Mouse (Mus musculus): ENCODE data around the gene Prdm10. TPM values are rescaled to one million over a fixed set of nuclear protein-coding genes. Genes with fewer than 3 reads are reported as not detected.

Gene Prdm10
- polyA plus RNA-seq, 1 experiment from 2014 or later = 7.8 TPM

- H3K4me2 ChIP-seq (replicated peaks) = no peak overlapping the region; the same call in 1 of the 2 replicates
- H3K9me3 ChIP-seq = no peaks in the 10 kb centered on the region
- H3K27ac ChIP-seq = no peak overlapping the region
- H3K27me3 ChIP-seq = no peaks in the 10 kb centered on the region
- ATAC-seq (ENCODE audit: insufficient number of reproducible peaks, insufficient read depth, low FRiP score, low TSS enrichment) = no peak
- no peak overlapping the region for H3K4me3 ChIP-seq
- peaks cover 10% of the 10 kb centered on the region; the same call in 1 of the 2 replicates for H3K4me1 ChIP-seq
- 0 out of 2 replicates have a peak, but pooled peaks cover 5% of the 10 kb centered on the region for H3K36me3 ChIP-seq
- 86% methylated on average over 17 of the region's 17 CpGs for WGBS
- no peak overlapping the region for H3K9ac ChIP-seq
Observed at GRCm38 (mm10) chr9:31384786-31385499, 104.6 kb downstream of the Prdm10 start.

GRCm38 (mm10) chr9:31385500-31385869, 105.1 kb downstream of the Prdm10 start:
- Histone ChIP-seq H3K4me2 (replicated peaks) (peak overlapping the region; percentile 83), H3K9me3 (no peaks in the 10 kb centered on the region), H3K4me3 (peak overlapping the region; percentile 97), H3K27ac (no peak overlapping the region), H3K36me3 (peaks cover 6% of the 10 kb centered on the region; the same call in 1 of the 2 replicates), H3K27me3 (no peaks in the 10 kb centered on the region), H3K4me1 (peaks cover 10% of the 10 kb centered on the region; the same call in 1 of the 2 replicates), H3K9ac (peak overlapping the region; percentile 83; the same call in 1 of the 2 replicates)
- peak; percentile 36; the same call in 1 of the 2 replicates for ATAC-seq (ENCODE audit: insufficient number of reproducible peaks, insufficient read depth, low FRiP score, low TSS enrichment)
- WGBS = 25% methylated on average over 4 of the region's 4 CpGs

- peaks cover 10% of the 10 kb centered on the region for H3K36me3 ChIP-seq
- H3K4me3 ChIP-seq = peak within 1 kb of the TSS; percentile 97
- H3K4me2 ChIP-seq (replicated peaks) = peak within 1 kb of the TSS; percentile 83
- no peaks in the 10 kb centered on the region for H3K27me3 ChIP-seq
- H3K9ac ChIP-seq = peak within 1 kb of the TSS; percentile 83
- under 1% methylated on average over 45 of the region's 46 CpGs for WGBS
- H3K4me1 ChIP-seq = peaks cover 10% of the 10 kb centered on the region; the same call in 1 of the 2 replicates
- H3K9me3 ChIP-seq = no peaks in the 10 kb centered on the region
- peak; percentile 92 for ATAC-seq (ENCODE audit: insufficient number of reproducible peaks, insufficient read depth, low FRiP score, low TSS enrichment)
- peak within 1 kb of the TSS; percentile 41 for H3K27ac ChIP-seq
Observed at GRCm38 (mm10) chr9:31385947-31386354, 105.6 kb downstream of the Prdm10 start, which contains the start of gene Nfrkb. Gene Nfrkb, plus strand, starts transcription at chr9:31386192.

GRCm38 (mm10) chr9:31386368-31387180, 106.2 kb downstream of the Prdm10 start:
- ATAC-seq (ENCODE audit: insufficient number of reproducible peaks, insufficient read depth, low FRiP score, low TSS enrichment) = peak; percentile 83
- 10% methylated on average over 42 of the region's 44 CpGs for WGBS
- Histone ChIP-seq H3K27me3 (no peaks in the 10 kb centered on the region), H3K27ac (peak overlapping the region; percentile 41), H3K4me3 (peak overlapping the region; percentile 97), H3K9ac (peak overlapping the region; percentile 83), H3K4me2 (replicated peaks) (peak overlapping the region; percentile 83), H3K9me3 (no peaks in the 10 kb centered on the region), H3K36me3 (peaks cover 16% of the 10 kb centered on the region), H3K4me1 (peaks cover 10% of the 10 kb centered on the region; the same call in 1 of the 2 replicates)

- no peak overlapping the region for H3K9ac ChIP-seq
- peak overlapping the region; percentile 83 for H3K4me2 ChIP-seq (replicated peaks)
- WGBS = 90% methylated on average over 5 of the region's 5 CpGs
- H3K36me3 ChIP-seq = peaks cover 23% of the 10 kb centered on the region
- H3K9me3 ChIP-seq = no peaks in the 10 kb centered on the region
- H3K4me1 ChIP-seq = peaks cover 10% of the 10 kb centered on the region; the same call in 1 of the 2 replicates
- H3K27ac ChIP-seq = no peak overlapping the region
- H3K4me3 ChIP-seq = peak overlapping the region; percentile 97; the same call in 1 of the 2 replicates
- no peak for ATAC-seq (ENCODE audit: insufficient number of reproducible peaks, insufficient read depth, low FRiP score, low TSS enrichment)
- H3K27me3 ChIP-seq = no peaks in the 10 kb centered on the region
Observed at GRCm38 (mm10) chr9:31387206-31387605, 106.9 kb downstream of the Prdm10 start.

GRCm38 (mm10) chr9:31400441-31400840, 120.1 kb downstream of the Prdm10 start:
- WGBS = 51% methylated on average over 4 of the region's 4 CpGs
- peaks cover 88% of the 10 kb centered on the region for H3K36me3 ChIP-seq
- H3K27ac ChIP-seq = no peak overlapping the region

GRCm38 (mm10) chr9:31404311-31404710, 124.0 kb downstream of the Prdm10 start:
- Histone ChIP-seq H3K27ac (no peak overlapping the region), H3K4me3 (no peak overlapping the region), H3K4me1 (no peaks in the 10 kb centered on the region), H3K36me3 (peaks cover 85% of the 10 kb centered on the region), H3K9me3 (no peaks in the 10 kb centered on the region), H3K9ac (no peak overlapping the region), H3K4me2 (replicated peaks) (no peak overlapping the region), H3K27me3 (no peaks in the 10 kb centered on the region)
- no peak for ATAC-seq (ENCODE audit: insufficient number of reproducible peaks, insufficient read depth, low FRiP score, low TSS enrichment)
- WGBS = 90% methylated on average over 2 of the region's 2 CpGs

More at GRCm38 (mm10) chr9:31400441-31400840, 120.1 kb downstream of the Prdm10 start:
- no peak overlapping the region for H3K9ac ChIP-seq
- no peaks in the 10 kb centered on the region for H3K27me3 ChIP-seq
- no peaks in the 10 kb centered on the region for H3K4me1 ChIP-seq
- no peak overlapping the region for H3K4me2 ChIP-seq (replicated peaks)
- H3K4me3 ChIP-seq = no peak overlapping the region
- H3K9me3 ChIP-seq = no peaks in the 10 kb centered on the region
- no peak for ATAC-seq (ENCODE audit: insufficient number of reproducible peaks, insufficient read depth, low FRiP score, low TSS enrichment)

GRCm38 (mm10) chr9:31405217-31405616, 124.9 kb downstream of the Prdm10 start:
- Histone ChIP-seq H3K4me2 (replicated peaks) (no peak overlapping the region), H3K9me3 (no peaks in the 10 kb centered on the region), H3K9ac (no peak overlapping the region), H3K27ac (no peak overlapping the region), H3K27me3 (no peaks in the 10 kb centered on the region), H3K36me3 (peaks cover 85% of the 10 kb centered on the region), H3K4me3 (no peak overlapping the region), H3K4me1 (no peaks in the 10 kb centered on the region)
- no peak for ATAC-seq (ENCODE audit: insufficient number of reproducible peaks, insufficient read depth, low FRiP score, low TSS enrichment)
- WGBS = 62% methylated on average over 6 of the region's 6 CpGs

- Histone ChIP-seq H3K27me3 (no peaks in the 10 kb centered on the region), H3K4me1 (no peaks in the 10 kb centered on the region), H3K9me3 (no peaks in the 10 kb centered on the region), H3K27ac (no peak overlapping the region), H3K9ac (no peak overlapping the region), H3K4me2 (replicated peaks) (no peak overlapping the region), H3K36me3 (peaks cover 84% of the 10 kb centered on the region), H3K4me3 (no peak overlapping the region)
- no peak for ATAC-seq (ENCODE audit: insufficient number of reproducible peaks, insufficient read depth, low FRiP score, low TSS enrichment)
- WGBS = 93% methylated on average over 4 of the region's 4 CpGs
Observed at GRCm38 (mm10) chr9:31412165-31412564, 131.8 kb downstream of the Prdm10 start.

GRCm38 (mm10) chr9:31418821-31419220, 138.5 kb downstream of the Prdm10 start:
- ATAC-seq (ENCODE audit: insufficient number of reproducible peaks, insufficient read depth, low FRiP score, low TSS enrichment) = no peak
- H3K27ac ChIP-seq = no peak overlapping the region
- no peak overlapping the region for H3K4me3 ChIP-seq
- no peaks in the 10 kb centered on the region for H3K9me3 ChIP-seq
- 97% methylated on average over 1 of the region's 1 CpGs for WGBS
- H3K4me1 ChIP-seq = no peaks in the 10 kb centered on the region
- H3K27me3 ChIP-seq = no peaks in the 10 kb centered on the region
- H3K36me3 ChIP-seq = peaks cover 85% of the 10 kb centered on the region
- H3K9ac ChIP-seq = no peak overlapping the region
- H3K4me2 ChIP-seq (replicated peaks) = no peak overlapping the region

GRCm38 (mm10) chr9:31422143-31422542, 141.8 kb downstream of the Prdm10 start:
- H3K27ac ChIP-seq = no peak overlapping the region
- no peaks in the 10 kb centered on the region for H3K4me1 ChIP-seq
- no peaks in the 10 kb centered on the region for H3K9me3 ChIP-seq
- H3K4me3 ChIP-seq = no peak overlapping the region
- H3K27me3 ChIP-seq = no peaks in the 10 kb centered on the region
- no peak for ATAC-seq (ENCODE audit: insufficient number of reproducible peaks, insufficient read depth, low FRiP score, low TSS enrichment)
- H3K36me3 ChIP-seq = peaks cover 63% of the 10 kb centered on the region
- H3K4me2 ChIP-seq (replicated peaks) = no peak overlapping the region
- H3K9ac ChIP-seq = no peak overlapping the region
- 91% methylated on average over 5 of the region's 5 CpGs for WGBS
